Mouse (Mus musculus) C2C12 (cell line): ENCODE measurements around the gene Il1rapl1.

Experiments
- CTCF ChIP-seq: IDR thresholded peaks from one replicate; pipeline ENCODE4 v1.5.1; 2011; ENCODE audit not compliant: control insufficient read depth, insufficient read depth, insufficient read length
- FOSL1 ChIP-seq: IDR thresholded peaks from one replicate; pipeline ENCODE4 v1.8.0; 2011; ENCODE audit warnings: mild to moderate bottlenecking, low read length; ENCODE audit not compliant: poor library complexity, insufficient read depth, severe bottlenecking

DNA sequence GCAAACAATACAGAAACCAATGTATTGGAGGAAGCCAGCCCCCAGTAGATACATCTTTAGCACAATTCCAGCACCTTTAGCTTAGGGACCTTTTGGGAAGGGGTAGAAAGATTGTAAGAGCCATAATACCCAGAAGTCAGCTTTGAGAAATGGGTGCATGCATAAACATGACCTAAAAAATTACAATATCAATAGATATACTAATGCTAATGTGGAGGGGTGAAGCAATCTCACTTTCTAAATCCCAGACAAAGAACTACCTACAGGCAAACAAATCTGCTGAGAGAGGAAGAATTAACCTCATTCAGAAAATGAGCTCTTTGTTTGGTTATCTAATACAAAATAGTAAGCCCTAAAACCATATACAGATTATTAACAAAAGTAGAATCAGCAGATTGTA, 607.4 kb downstream of the Il1rapl1 start:
- no peak for TF ChIP-seq FOSL1
- TF ChIP-seq CTCF: no peak
